Mouse (Mus musculus) ovary, adult 10 weeks (tissue): Measurements from ENCODE around the gene Tgm2. TPM values are rescaled to one million over a fixed set of nuclear protein-coding genes. Genes with fewer than 3 reads are reported as not detected.

Experiments used
- polyA plus RNA-seq: library from polyadenylated mRNA; stranded (reverse); fragments of 350-450 nt; fragmentation: Illumina TruSeq; extraction: RNeasy Lipid Tissue Mini Kit (QIAGEN cat#74804); gene quantifications from one replicate; pipeline ENCODE4 v1.2.3, GENCODE M21; 2014

Tgm2 gene
- polyA plus RNA-seq: 3.3 TPM

GRCm38 (mm10) chr2:158146223-158146622 lies at the start of gene Tgm2:
TSS of gene Tgm2 (minus strand) at chr2:158146436.

Other genes starting within 250 kb of the Tgm2 start
- not detected for gene Vstm2l, start 231.8 kb downstream of the Tgm2 start, polyA plus RNA-seq
- gene Tti1, start 118.0 kb downstream of the Tgm2 start, polyA plus RNA-seq: 16.5 TPM
- 14.7 TPM for gene Rprd1b, start 117.9 kb downstream of the Tgm2 start, polyA plus RNA-seq
- gene D630003M21Rik, start 82.8 kb upstream of the Tgm2 start, polyA plus RNA-seq: 0.26 TPM
- gene Bpi, start 111.7 kb upstream of the Tgm2 start, polyA plus RNA-seq: not detected
- 33.7 TPM for gene Lbp, start 160.1 kb upstream of the Tgm2 start, polyA plus RNA-seq
- 3.1 TPM for gene Snhg11, start 229.2 kb upstream of the Tgm2 start, polyA plus RNA-seq